Mouse (Mus musculus): ENCODE measurements at regions not wholly inside any gene's neighbourhood (a gene's known extent, or its start where the extent isn't known, plus 50 kb on each side); places are given as distances from the start of the nearest gene placed in this dataset.

DNA sequence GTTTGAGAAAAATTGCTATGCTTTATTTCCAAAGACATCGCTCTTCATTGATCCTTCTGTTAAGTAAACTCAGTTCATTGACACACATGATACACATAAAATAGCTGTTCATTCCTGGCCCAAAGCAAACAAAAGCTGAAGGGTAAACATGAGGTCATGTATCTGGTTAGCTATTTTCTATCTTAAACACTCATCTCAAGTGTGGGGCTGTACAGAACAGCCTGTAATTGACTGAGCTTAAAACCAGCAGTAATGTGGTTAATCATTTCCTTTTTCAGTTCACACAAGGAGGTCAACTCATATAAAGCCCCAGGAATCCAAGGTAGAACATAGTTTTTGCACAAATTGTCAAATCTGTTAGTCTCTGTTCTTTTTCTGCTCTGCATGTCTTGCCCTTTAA is 94.5 kb downstream of the Cldn17 start:
- DNase-seq (ENCODE audit: low spot score in 2 of 2) = no peak

- DNase-seq (ENCODE audit: low spot score in 2 of 2) = no peak
Observed at GRCm38 (mm10) chr16:88408144-88408543, 98.6 kb downstream of the Cldn17 start.

DNA sequence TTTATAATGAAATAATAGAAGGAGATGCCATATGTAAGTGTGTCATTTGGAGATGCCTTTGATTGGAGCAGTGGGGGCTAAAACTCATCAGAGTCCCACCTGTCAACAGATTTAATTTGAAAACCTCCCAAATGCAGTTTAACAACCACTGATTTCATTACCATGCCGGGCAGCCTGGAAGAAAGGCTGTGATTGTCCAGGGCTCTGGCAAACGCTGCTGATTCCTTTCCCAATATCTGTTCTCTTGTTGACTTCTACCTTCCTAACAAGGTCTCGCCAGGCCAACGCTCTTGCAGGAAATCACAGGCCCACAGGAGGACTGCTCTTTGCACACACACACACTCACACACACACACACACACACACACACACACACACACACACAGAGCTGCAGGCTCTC is 102.4 kb downstream of the Cldn17 start:
- no peak for DNase-seq (ENCODE audit: low spot score in 2 of 2)

- DNase-seq (ENCODE audit: low spot score in 2 of 2) = no peak
Observed at GRCm38 (mm10) chr16:88399881-88400280, 106.9 kb downstream of the Cldn17 start.

GRCm38 (mm10) chr16:88392764-88393163 is 102.7 kb upstream of the Grik1 start:
- DNase-seq (ENCODE audit: low spot score in 2 of 2) = no peak

DNA sequence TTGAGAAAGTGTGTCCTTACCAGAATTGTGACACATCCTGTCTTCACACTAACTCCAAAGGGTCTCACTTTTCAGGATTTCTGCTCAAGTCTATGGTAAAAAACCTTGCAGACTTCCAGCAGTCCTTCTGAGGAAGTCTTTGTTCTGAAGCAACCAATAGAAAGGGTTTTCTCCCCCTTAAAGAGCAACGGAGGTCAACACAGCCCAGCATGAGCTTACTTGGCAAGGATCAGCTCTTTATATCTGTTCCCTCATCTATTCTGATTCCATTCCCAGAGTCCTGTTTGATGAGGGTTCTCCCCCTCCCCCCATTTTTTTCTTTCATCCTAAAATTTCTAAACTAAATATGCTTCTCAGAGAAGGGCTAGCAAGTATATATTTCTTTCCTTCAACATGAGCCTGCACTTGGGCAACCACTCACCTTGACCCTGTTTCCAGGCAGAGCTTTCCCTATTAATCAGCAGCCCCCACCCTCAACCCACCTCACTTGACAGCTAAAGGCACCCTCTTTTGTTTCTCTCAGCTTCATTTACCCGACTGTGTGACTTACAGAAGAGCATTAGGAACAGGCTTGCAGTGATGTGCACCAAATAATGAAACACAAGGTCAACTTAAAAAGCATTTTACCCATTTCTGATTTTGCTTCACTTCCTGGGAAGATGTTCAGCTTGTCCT is 91.7 kb upstream of the Grik1 start:
- DNase-seq (ENCODE audit: low spot score in 2 of 2) = no peak

- no peak for DNase-seq (ENCODE audit: low spot score in 2 of 2)
Observed at GRCm38 (mm10) chr16:88375622-88376021, 85.6 kb upstream of the Grik1 start.

- no peak for DNase-seq (ENCODE audit: low spot score in 2 of 2)
Observed at GRCm38 (mm10) chr16:88374612-88375011, 84.5 kb upstream of the Grik1 start.

DNA sequence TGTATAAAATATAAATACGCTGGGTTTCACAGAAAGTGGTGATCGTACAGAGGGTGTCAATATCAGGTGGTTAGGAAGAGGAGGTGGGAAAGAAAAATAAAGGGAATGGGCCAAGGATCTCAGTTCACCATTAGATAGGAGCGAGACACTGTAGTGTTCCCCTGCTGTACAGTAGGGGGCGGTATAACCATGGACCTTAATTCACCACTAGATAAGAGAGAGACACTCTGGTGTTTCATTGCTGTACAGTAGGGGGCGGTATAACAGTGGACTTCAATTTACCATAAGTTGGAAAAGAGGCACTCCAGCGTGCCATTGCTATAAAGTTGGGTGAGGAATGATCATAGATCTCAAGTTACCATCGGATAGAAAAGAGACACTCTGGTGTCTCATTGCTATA is 82.0 kb upstream of the Grik1 start:
- peak in 1 of 2 experiments; percentile 4 for DNase-seq (ENCODE audit: low spot score in 2 of 2)

- no peak for DNase-seq (ENCODE audit: low spot score in 2 of 2)
Observed at GRCm38 (mm10) chr16:88368146-88368545, 78.1 kb upstream of the Grik1 start.

GRCm38 (mm10) chr16:88367162-88367561 is 77.1 kb upstream of the Grik1 start:
- DNase-seq (ENCODE audit: low spot score in 2 of 2) = no peak

DNA sequence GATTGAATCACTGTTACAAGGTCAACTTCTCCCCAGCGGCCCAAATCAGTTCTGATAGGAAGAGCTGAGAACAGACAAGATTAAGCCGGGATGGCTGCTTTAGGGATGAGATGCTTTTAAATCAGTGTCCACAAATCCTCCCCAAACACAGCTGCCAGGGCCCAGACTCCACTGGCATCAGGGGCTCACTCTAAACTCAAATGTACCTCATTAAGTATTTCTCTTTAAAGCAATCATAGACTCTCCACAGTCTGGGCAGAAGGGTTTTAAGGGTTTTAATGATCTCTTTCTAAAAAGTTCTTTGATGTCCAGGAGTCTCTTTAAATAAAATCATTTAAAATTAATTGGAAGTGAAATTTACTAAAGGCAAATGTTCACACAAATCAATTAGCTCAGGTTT is 70.0 kb upstream of the Grik1 start:
- no peak for DNase-seq (ENCODE audit: low spot score in 2 of 2)

Measured in adrenal gland, postnatal 4 days (tissue).